Mouse (Mus musculus) spleen, adult 2 months (tissue): Measurements from ENCODE around the gene Col4a3.

ENCODE experiments used
- CTCF ChIP-seq: fragments of 200-500 bp; IDR thresholded peaks from 2 replicates; pipeline ENCODE4 v1.5.1; 2011; ENCODE audit warnings: mild to moderate bottlenecking, inconsistent platforms; ENCODE audit not compliant: insufficient read depth, insufficient read length, insufficient replicate concordance; ENCODE audit errors: extremely low read depth
- POLR2A ChIP-seq: fragments of 200-500 bp; IDR thresholded peaks from 2 replicates; pipeline ENCODE4 v1.6.1; 2011; ENCODE audit warnings: low read depth, low read length, inconsistent platforms

DNA sequence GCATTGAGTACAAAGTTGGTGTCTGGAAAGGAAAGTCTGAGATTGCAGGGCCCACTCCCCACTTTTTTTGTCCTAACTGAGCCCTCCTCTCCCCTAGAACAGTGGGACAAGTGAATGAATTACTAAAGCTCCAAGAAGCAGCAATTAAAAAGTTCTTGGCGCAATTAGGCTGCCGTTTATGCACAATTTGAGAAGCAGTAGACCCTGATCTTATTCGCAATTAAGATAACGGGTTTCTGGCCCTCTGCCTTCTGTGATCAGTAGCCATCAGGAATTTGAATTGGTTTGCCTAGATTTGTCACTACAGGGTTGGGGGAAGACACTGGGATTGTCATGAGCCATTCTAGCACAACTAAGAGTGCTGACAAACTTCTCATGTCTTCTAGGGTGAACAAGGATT lies 64.1 kb downstream of the Col4a3 start:
- TF ChIP-seq CTCF (no peak), POLR2A (no peak)
